28 mouse cellular contexts compared by ENCODE assay signal in the genomic region with DNA sequence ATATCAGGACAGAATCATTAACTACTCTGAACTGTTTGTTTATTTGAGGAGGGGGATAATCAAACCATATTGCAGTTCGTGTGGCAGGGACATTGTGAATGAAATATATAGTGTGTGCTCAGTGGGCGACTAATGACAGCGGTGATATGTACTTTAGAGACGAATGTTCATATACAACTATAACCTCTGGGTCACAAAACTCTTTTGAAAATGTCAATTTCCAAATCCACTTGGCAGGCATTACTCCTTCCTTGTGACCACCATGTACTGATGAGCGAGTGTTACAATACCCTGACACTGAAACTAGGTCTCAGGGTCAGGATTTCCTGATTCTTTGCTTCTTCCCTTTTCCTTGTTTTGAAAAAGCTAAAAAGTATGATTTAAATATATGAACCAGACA. TPM values are rescaled to one million over a fixed set of nuclear protein-coding genes. Genes with fewer than 3 reads are reported as not detected.
A peak's percentile ranks its signal among the peaks of the same experiment; 100 is the strongest.
DNase-seq lines count a peak whose midpoint lies in the region; ATAC-seq and TF ChIP-seq lines count a peak whose summit lies in the region.
"Had no signal": no experiment of that assay in that cellular context is flagged by ENCODE, and none has a peak within 500 bp of the region (broad histone marks: within the 10 kb centered on the region; RNA-seq: fewer than 3 reads in every experiment).

No protein-coding gene starts in this region.

- H3K9ac ChIP-seq in lung, embryonic 14.5 days, result no peak overlapping the region
- H3K9ac ChIP-seq in lung, postnatal 0 days (replicated peaks; ENCODE audit: low read depth), result no peak overlapping the region
- H3K9ac ChIP-seq: forebrain, embryonic 13.5 days; heart, embryonic 12.5 days; heart, embryonic 15.5 days; hindbrain, embryonic 13.5 days had no signal

- no peak overlapping the region for H3K4me3 ChIP-seq in lung, embryonic 14.5 days (ENCODE audit: low read depth, low read length)
- no peak overlapping the region for H3K4me3 ChIP-seq in lung, postnatal 0 days (ENCODE audit: low read depth, low read length)
- no peak overlapping the region for H3K4me3 ChIP-seq in bone marrow macrophage, adult 2 months (ENCODE audit: insufficient read depth, low read length)
- H3K4me3 ChIP-seq: forebrain, embryonic 10.5 days; forebrain, embryonic 13.5 days; gastrocnemius, adult 2 months; heart, embryonic 12.5 days; heart, embryonic 15.5 days; hindbrain, embryonic 10.5 days; hindbrain, embryonic 13.5 days had no signal

- no peak for TF ChIP-seq POLR2A in bone marrow macrophage, adult 2 months (IDR thresholded peaks at IDR 0.05; ENCODE audit: borderline replicate concordance, low read depth, low read length)

- WGBS in lung, embryonic 14.5 days, result 33% methylated on average over 5 of the region's 5 CpGs
- 44% methylated on average over 5 of the region's 5 CpGs for WGBS in lung, postnatal 0 days

- no peaks in the 10 kb centered on the region for H3K9me3 ChIP-seq in lung, embryonic 14.5 days (ENCODE audit: low read depth, low read length)
- H3K9me3 ChIP-seq in lung, postnatal 0 days (ENCODE audit: low read length), result no peaks in the 10 kb centered on the region
- H3K9me3 ChIP-seq: forebrain, embryonic 10.5 days; forebrain, embryonic 13.5 days; G1E; heart, embryonic 12.5 days; heart, embryonic 15.5 days; hindbrain, embryonic 10.5 days; hindbrain, embryonic 13.5 days had no signal

- peaks cover 39% of the 10 kb centered on the region for H3K36me3 ChIP-seq in lung, embryonic 14.5 days (ENCODE audit: insufficient read depth)
- 0 out of 2 replicates have a peak, but pooled peaks cover 4% of the 10 kb centered on the region for H3K36me3 ChIP-seq in lung, postnatal 0 days (ENCODE audit: insufficient read depth, low read length)

- no peak overlapping the region for H3K27ac ChIP-seq in lung, embryonic 14.5 days (ENCODE audit: low read depth)
- no peak overlapping the region for H3K27ac ChIP-seq in lung, postnatal 0 days (ENCODE audit: low read length)
- peak overlapping the region; percentile 60 for H3K27ac ChIP-seq in bone marrow macrophage, adult 2 months (ENCODE audit: insufficient read depth, low read depth, low read length)
- H3K27ac ChIP-seq: forebrain, embryonic 10.5 days; forebrain, embryonic 13.5 days; heart, embryonic 15.5 days; hindbrain, embryonic 10.5 days; hindbrain, embryonic 13.5 days; hindbrain, postnatal 0 days had no signal

- ATAC-seq in lung, embryonic 14.5 days (ENCODE audit: insufficient read depth), result peak; percentile 81; the same call in 1 of the 2 replicates
- peak; percentile 23; the same call in 1 of the 2 replicates for ATAC-seq in lung, postnatal 0 days
- ATAC-seq in megakaryocyte progenitor cell, adult 5-6 weeks (replicated peaks; ENCODE audit: poor library complexity), result peak; percentile 65
- ATAC-seq: forebrain, embryonic 13.5 days; forebrain, embryonic 16.5 days; hindbrain, postnatal 0 days had no signal

- no peak overlapping the region for H3K4me2 ChIP-seq in lung, embryonic 14.5 days
- no peak overlapping the region for H3K4me2 ChIP-seq in lung, postnatal 0 days (replicated peaks; ENCODE audit: low read depth, low read length)
- H3K4me2 ChIP-seq: forebrain, embryonic 13.5 days; heart, embryonic 12.5 days; heart, embryonic 15.5 days; hindbrain, embryonic 13.5 days had no signal

- no peak for TF ChIP-seq CTCF in lung, embryonic 14.5 days (IDR thresholded peaks at IDR 0.05; ENCODE audit: low read depth)
- no peak for TF ChIP-seq CTCF in lung, postnatal 0 days (IDR thresholded peaks at IDR 0.05)
- no peak for TF ChIP-seq CTCF in bone marrow macrophage, adult 2 months (IDR thresholded peaks at IDR 0.05; ENCODE audit: low read depth, low read length)

- TF ChIP-seq EP300 in lung, postnatal 0 days (IDR thresholded peaks at IDR 0.05), result peak; percentile 32; the same call in 1 of the 2 replicates

- no peaks in the 10 kb centered on the region for H3K27me3 ChIP-seq in lung, embryonic 14.5 days (ENCODE audit: insufficient read depth, low read length)
- H3K27me3 ChIP-seq in lung, postnatal 0 days (replicated peaks; ENCODE audit: insufficient read depth, low read length), result no peaks in the 10 kb centered on the region
- H3K27me3 ChIP-seq: CH12.LX; forebrain, embryonic 13.5 days; heart, embryonic 12.5 days; heart, embryonic 15.5 days; hindbrain, embryonic 13.5 days had no signal

- H3K4me1 ChIP-seq in lung, embryonic 14.5 days (ENCODE audit: insufficient read depth), result peaks cover 2% of the 10 kb centered on the region; the same call in 1 of the 2 replicates
- H3K4me1 ChIP-seq in lung, postnatal 0 days (ENCODE audit: insufficient read depth, low read depth, low read length), result no peaks in the 10 kb centered on the region; the same call in 1 of the 2 replicates
- peaks cover 12% of the 10 kb centered on the region for H3K4me1 ChIP-seq in bone marrow macrophage, adult 2 months (ENCODE audit: control insufficient read depth, insufficient read depth, low read length)
- H3K4me1 ChIP-seq: heart, embryonic 12.5 days; heart, embryonic 15.5 days; hindbrain, embryonic 13.5 days had no signal

- DNase-seq in lung, embryonic 14.5 days, result peak; percentile 76
- no peak for DNase-seq in lung, postnatal 25 days (ENCODE audit: low spot score)
- DNase-seq in lung, postnatal 0 days (ENCODE audit: low spot score), result peak; percentile 57
- DNase-seq in lung, postnatal 4 days, result no peak
- DNase-seq in MN1 (ENCODE audit: low spot score), result no peak
- DNase-seq: adrenal gland, adult 8-10 months; adrenal gland, postnatal 25 days; B cell, adult 2 months; cerebellum, adult 18-20 months; cerebellum, adult 9-10 months; cerebellum, postnatal 14 days; gastrocnemius, adult 2 months; gastrocnemius, postnatal 14 days; heart, adult 18-20 months; heart, postnatal 10 days; heart, postnatal 36 days had no signal

RNA-seq across cellular contexts. Expression of gene Tiparp, which starts 22.9 kb away (rescaled TPM):
- polyA plus RNA-seq in lung, embryonic 14.5 days (2014; fragmentation: Nextera tagmentation; extraction: Ambion mirVana), result 44.4 and 47.4 TPM in 2 replicates
- polyA plus RNA-seq in lung, postnatal 0 days (2015; fragmentation: Nextera tagmentation; extraction: Ambion mirVana), result 45.1 and 45.3 TPM in 2 replicates
- 24.6 and 26.1 TPM in 2 replicates for polyA plus RNA-seq in bone marrow macrophage, adult 2 months (2012; ENCODE audit: insufficient read depth, insufficient read length, missing spikeins)
- total RNA-seq in megakaryocyte progenitor cell, adult 5-6 weeks (2015), result 20.9 and 31.8 TPM in 2 replicates
- total RNA-seq in megakaryocyte progenitor cell, adult 5-6 weeks (2017), result 17.8 and 24.5 TPM in 2 replicates

Comparison
In these comparisons a context has a peak if more than half of its experiments do, and no peak if none do; other contexts are left out.
1. DNase-seq: peak in lung, embryonic 14.5 days (single experiment) and lung, postnatal 0 days (single experiment); none in lung, postnatal 25 days (single experiment), lung, postnatal 4 days (0 of 2) and MN1 (single experiment).
2. ATAC-seq: peak in every context shown above with its lines; median percentile 81 in lung, embryonic 14.5 days; 65 in megakaryocyte progenitor cell, adult 5-6 weeks; 23 in lung, postnatal 0 days.